Mouse (Mus musculus) midbrain, embryonic 14.5 days (tissue): ENCODE results near the gene Map1a. TPM values are rescaled to one million over a fixed set of nuclear protein-coding genes. Genes with fewer than 3 reads are reported as not detected.

Experiments
- ATAC-seq: fragments of 200-750 bp; cut with Nextera tagmentation; 2 replicates; pipeline ENCODE4 v1.8.0; 2017; ENCODE audit warnings: moderate number of reproducible peaks, moderate library complexity; ENCODE audit not compliant: low FRiP score, low TSS enrichment
- DNase-seq: peaks from one replicate; pipeline ENCODE4 v3.0.0-alpha.2; 2015
- H3K27ac ChIP-seq: fragments of 300-500 bp; sonication (generic); replicated peaks from 2 replicates; pipeline ENCODE4 v1.5.1; 2014; ENCODE audit warnings: mild to moderate bottlenecking, low read depth, low read length, moderate library complexity
- H3K27me3 ChIP-seq: fragments of 300-500 bp; sonication (generic); 2 replicates; pipeline ENCODE4 v1.6.1; 2014; ENCODE audit warnings: low read length, control low read depth, mixed read lengths; ENCODE audit not compliant: control insufficient read depth, insufficient read depth
- H3K36me3 ChIP-seq: fragments of 300-500 bp; sonication (generic); 2 replicates; pipeline ENCODE4 v1.6.1; 2014; ENCODE audit warnings: low read length, control low read depth; ENCODE audit not compliant: control insufficient read depth, insufficient read depth
- H3K4me1 ChIP-seq: fragments of 300-500 bp; sonication (generic); 2 replicates; pipeline ENCODE4 v1.6.1; 2014; ENCODE audit warnings: mild to moderate bottlenecking, antibody characterized with exemption, low read length, control low read depth; ENCODE audit not compliant: control insufficient read depth, insufficient read depth
- H3K4me2 ChIP-seq: fragments of 300-500 bp; sonication (generic); 2 replicates; pipeline ENCODE4 v1.6.1; 2014; ENCODE audit warnings: mild to moderate bottlenecking, low read length, moderate library complexity
- H3K4me3 ChIP-seq: fragments of 300-500 bp; sonication (generic); replicated peaks from 2 replicates; pipeline ENCODE4 v1.5.1; 2014; ENCODE audit warnings: low read depth, low read length
- H3K9ac ChIP-seq: fragments of 300-500 bp; sonication (generic); replicated peaks from 2 replicates; pipeline ENCODE4 v1.6.1; 2014; ENCODE audit warnings: mild to moderate bottlenecking, low read length, moderate library complexity
- H3K9me3 ChIP-seq: fragments of 300-500 bp; sonication (generic); 2 replicates; pipeline ENCODE4 v1.6.1; 2016; ENCODE audit warnings: low read length, control low read depth, mixed read lengths; ENCODE audit not compliant: control insufficient read depth
- WGBS: fragments of 180-500 bp; shearing (Covaris S2); extraction: QIAGEN DNeasy Blood & Tissue Kit; methylation state at CpG from one replicate; pipeline ENCODE4 v1.1.7; 2014; 5-methylcytosine and 5-hydroxymethylcytosine counted together
- polyA plus RNA-seq: library from polyadenylated mRNA; unstranded; fragments of >200 nt; fragmentation: Nextera tagmentation; extraction: Ambion mirVana; gene quantifications from 2 replicates; pipeline ENCODE4 v1.2.1, GENCODE M21; 2014

The Map1a gene
- polyA plus RNA-seq, 1 experiment from 2014 or later, result 25.7 TPM

- peak overlapping the region; percentile 46 for H3K9ac ChIP-seq
- DNase-seq (peak; percentile 56), ATAC-seq (peak; percentile 65; the same call in 1 of the 2 replicates)
- peak overlapping the region; percentile 60 for H3K4me3 ChIP-seq
- H3K4me1 ChIP-seq, result peaks cover 39% of the 10 kb centered on the region
- H3K4me2 ChIP-seq, result peak overlapping the region; percentile 90
- H3K9me3 ChIP-seq, result no peaks in the 10 kb centered on the region
- H3K36me3 ChIP-seq, result no peaks in the 10 kb centered on the region
- H3K27ac ChIP-seq, result peak overlapping the region; percentile 65
- 3% methylated on average over 36 of the region's 36 CpGs for WGBS
- no peaks in the 10 kb centered on the region for H3K27me3 ChIP-seq
Observed at GRCm38 (mm10) chr2:121289730-121290540, 535 bp downstream of the Map1a start.

GRCm38 (mm10) chr2:121292316-121293013, 3.1 kb downstream of the Map1a start:
- no peak overlapping the region for H3K9ac ChIP-seq
- no peak overlapping the region for H3K4me2 ChIP-seq
- DNase-seq, result no peak
- peaks cover 56% of the 10 kb centered on the region for H3K4me1 ChIP-seq
- H3K27ac ChIP-seq, result no peak overlapping the region
- no peak for ATAC-seq
- WGBS, result 72% methylated on average over 5 of the region's 5 CpGs
- no peaks in the 10 kb centered on the region for H3K9me3 ChIP-seq
- H3K27me3 ChIP-seq, result no peaks in the 10 kb centered on the region
- no peak overlapping the region for H3K4me3 ChIP-seq
- H3K36me3 ChIP-seq, result no peaks in the 10 kb centered on the region

DNA sequence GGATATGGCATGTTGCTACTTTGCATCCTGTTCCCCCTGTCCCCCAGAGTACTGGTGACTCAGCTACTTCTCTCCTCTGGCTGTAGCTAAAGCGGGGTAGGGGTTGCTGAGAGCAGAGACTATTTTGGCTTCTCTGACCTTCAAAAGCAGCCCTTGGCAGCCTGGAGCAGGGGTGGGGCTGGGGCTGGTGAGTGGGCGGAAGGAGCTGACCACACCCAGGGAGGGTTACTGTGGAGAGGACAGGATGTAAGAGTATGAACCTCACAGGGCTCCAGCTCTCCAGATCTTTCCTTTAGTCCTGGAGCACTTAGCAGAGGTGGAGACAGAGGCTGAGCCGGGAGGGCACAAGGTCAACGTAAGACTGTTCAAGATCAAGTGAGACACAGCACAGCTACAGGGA, 4.8 kb downstream of the Map1a start:
- 46% methylated on average over 4 of the region's 4 CpGs for WGBS
- no peaks in the 10 kb centered on the region for H3K9me3 ChIP-seq
- peak overlapping the region; percentile 89 for H3K4me2 ChIP-seq
- H3K9ac ChIP-seq, result peak overlapping the region; percentile 9; the same call in 1 of the 2 replicates
- DNase-seq, result no peak
- H3K4me3 ChIP-seq, result no peak overlapping the region; the same call in 1 of the 2 replicates
- 0 out of 2 replicates have a peak, but pooled peaks cover 6% of the 10 kb centered on the region for H3K36me3 ChIP-seq
- H3K4me1 ChIP-seq, result peaks cover 44% of the 10 kb centered on the region
- H3K27ac ChIP-seq, result peak overlapping the region; percentile 79
- no peak for ATAC-seq
- no peaks in the 10 kb centered on the region for H3K27me3 ChIP-seq

GRCm38 (mm10) chr2:121294753-121295607, 5.6 kb downstream of the Map1a start:
- DNase-seq, result peak; percentile 85
- H3K4me1 ChIP-seq, result peaks cover 41% of the 10 kb centered on the region
- peaks cover 12% of the 10 kb centered on the region for H3K36me3 ChIP-seq
- peak overlapping the region; percentile 89 for H3K4me2 ChIP-seq
- H3K27me3 ChIP-seq, result no peaks in the 10 kb centered on the region
- under 1% methylated on average over 18 of the region's 18 CpGs for WGBS
- H3K27ac ChIP-seq, result peak overlapping the region; percentile 79
- peak; percentile 79 for ATAC-seq
- H3K9me3 ChIP-seq, result no peaks in the 10 kb centered on the region
- peak overlapping the region; percentile 38 for H3K9ac ChIP-seq
- H3K4me3 ChIP-seq, result peak overlapping the region; percentile 55

DNA sequence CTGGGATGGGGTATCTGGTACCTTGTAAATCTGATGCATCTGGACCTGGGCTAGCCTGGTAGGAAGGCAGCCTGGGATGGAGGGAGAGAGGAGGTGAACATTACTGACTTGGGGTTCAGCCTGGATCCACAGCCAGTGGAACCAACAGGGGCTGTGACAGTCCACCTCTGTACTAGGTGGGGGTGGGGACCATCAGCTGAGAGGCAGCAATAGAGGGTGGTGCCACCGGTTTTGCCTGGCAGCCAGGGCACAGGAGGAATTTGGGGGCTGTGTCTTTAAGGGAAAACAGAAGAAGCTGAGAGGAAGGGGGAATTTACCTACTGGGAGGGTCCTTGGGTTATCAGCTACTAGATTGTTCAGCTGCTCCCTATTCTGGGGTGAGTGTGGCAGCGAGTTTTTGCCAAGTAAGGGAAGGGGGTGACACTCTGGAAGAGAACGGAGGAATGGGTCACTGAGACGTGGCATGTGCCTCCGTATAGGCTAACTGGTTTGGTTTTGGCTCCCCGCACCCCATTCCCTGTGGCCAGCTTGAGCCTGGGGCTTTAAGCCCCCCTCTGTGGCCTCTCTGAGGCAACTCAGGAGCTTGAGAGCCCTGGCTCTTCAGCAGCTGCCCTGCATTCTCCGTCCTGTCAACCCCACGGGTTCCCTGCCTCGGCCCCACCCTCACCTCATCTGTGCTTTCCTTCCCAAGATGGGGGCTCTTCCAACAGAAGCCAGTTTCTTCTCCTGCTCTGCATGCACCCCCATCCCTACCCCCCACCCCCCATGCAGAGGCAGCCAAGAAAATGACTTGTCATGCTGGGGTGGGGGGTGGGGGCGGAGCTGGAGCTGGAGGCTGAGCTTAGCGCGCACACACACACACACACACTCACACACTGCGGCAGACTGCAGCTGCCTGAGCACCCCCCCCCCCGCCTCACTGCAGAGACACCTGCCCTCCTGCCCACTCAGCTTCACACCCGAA, 6.5 kb downstream of the Map1a start:
- DNase-seq, result peak; percentile 79
- Histone ChIP-seq H3K9ac (peak overlapping the region; percentile 38), H3K4me2 (peak overlapping the region; percentile 89), H3K27ac (peak overlapping the region; percentile 79), H3K27me3 (no peaks in the 10 kb centered on the region), H3K4me3 (peak overlapping the region; percentile 55), H3K36me3 (peaks cover 20% of the 10 kb centered on the region), H3K9me3 (no peaks in the 10 kb centered on the region), H3K4me1 (peaks cover 34% of the 10 kb centered on the region)
- ATAC-seq, result peak; percentile 60
- 1% methylated on average over 15 of the region's 15 CpGs for WGBS

DNA sequence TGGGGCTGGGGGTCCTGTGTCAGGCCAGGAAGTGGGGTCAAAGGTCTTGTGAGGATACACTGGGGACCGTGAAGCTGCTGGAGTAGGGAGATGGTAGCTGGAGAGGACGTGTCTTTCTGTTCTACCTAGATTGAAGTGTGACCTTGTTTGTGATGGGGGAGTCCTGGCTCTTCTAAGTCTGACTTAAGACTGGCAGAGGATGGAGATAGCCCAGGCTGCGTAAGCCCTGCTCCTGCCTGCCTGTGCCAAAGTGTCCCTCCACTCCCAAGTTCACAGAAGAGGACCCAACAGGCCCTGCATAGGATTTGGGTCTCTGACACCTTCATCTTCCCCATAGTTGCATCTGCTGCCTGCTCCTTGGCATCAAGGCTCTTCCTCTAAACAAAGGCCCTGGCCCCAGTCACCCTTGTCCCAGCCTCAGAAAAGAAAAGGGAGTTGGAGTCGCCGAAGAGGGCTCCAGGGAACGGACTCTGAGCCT, 7.4 kb downstream of the Map1a start:
- peak overlapping the region; percentile 38 for H3K9ac ChIP-seq
- H3K27me3 ChIP-seq, result no peaks in the 10 kb centered on the region
- H3K9me3 ChIP-seq, result no peaks in the 10 kb centered on the region
- peak overlapping the region; percentile 55 for H3K4me3 ChIP-seq
- peak overlapping the region; percentile 89 for H3K4me2 ChIP-seq
- DNase-seq, result peak; percentile 34
- H3K27ac ChIP-seq, result peak overlapping the region; percentile 79
- peaks cover 29% of the 10 kb centered on the region for H3K36me3 ChIP-seq
- WGBS, result 9% methylated on average over 6 of the region's 6 CpGs
- peaks cover 34% of the 10 kb centered on the region for H3K4me1 ChIP-seq
- no peak for ATAC-seq

- Histone ChIP-seq H3K27ac (no peak overlapping the region; the same call in 1 of the 2 replicates), H3K9me3 (no peaks in the 10 kb centered on the region), H3K4me3 (peak overlapping the region; percentile 55), H3K9ac (no peak overlapping the region), H3K27me3 (no peaks in the 10 kb centered on the region), H3K4me1 (peaks cover 34% of the 10 kb centered on the region), H3K4me2 (peak overlapping the region; percentile 89), H3K36me3 (peaks cover 38% of the 10 kb centered on the region)
- no peak for ATAC-seq
- no peak for DNase-seq
- 8% methylated on average over 9 of the region's 9 CpGs for WGBS
Observed at GRCm38 (mm10) chr2:121297701-121298100, 8.3 kb downstream of the Map1a start.
